Comparison of ENCODE assay signal across 32 mouse cellular contexts in genomic region chr5:63651813-63652212, GRCm38 (mm10). TPM values are rescaled to one million over a fixed set of nuclear protein-coding genes. Genes with fewer than 3 reads are reported as not detected.
DNase-seq lines count a peak whose midpoint lies in the region; ATAC-seq and TF ChIP-seq lines count a peak whose summit lies in the region.
"Had no signal": no experiment of that assay in that cellular context is flagged by ENCODE, and none has a peak within 500 bp of the region (broad histone marks: within the 10 kb centered on the region; RNA-seq: fewer than 3 reads in every experiment).

No protein-coding gene starts in this region.

- no peaks in the 10 kb centered on the region for H3K4me1 ChIP-seq in hindbrain, embryonic 14.5 days (replicated peaks; ENCODE audit: control insufficient read depth, insufficient read depth, low read length)
- peaks cover 19% of the 10 kb centered on the region for H3K4me1 ChIP-seq in hindbrain, embryonic 10.5 days (replicated peaks)
- peaks cover 15% of the 10 kb centered on the region for H3K4me1 ChIP-seq in midbrain, embryonic 15.5 days
- peaks cover 14% of the 10 kb centered on the region for H3K4me1 ChIP-seq in midbrain, embryonic 13.5 days (replicated peaks)
- H3K4me1 ChIP-seq in hindbrain, postnatal 0 days (ENCODE audit: insufficient read depth, low read length) = 0 out of 2 replicates have a peak, but pooled peaks cover 4% of the 10 kb centered on the region
- H3K4me1 ChIP-seq: liver, embryonic 15.5 days; megakaryocyte, embryonic 14.5 days had no signal

- peaks cover 3% of the 10 kb centered on the region; the same call in 1 of the 2 replicates for H3K36me3 ChIP-seq in hindbrain, embryonic 14.5 days (replicated peaks; ENCODE audit: control insufficient read depth, insufficient read depth)
- no peaks in the 10 kb centered on the region for H3K36me3 ChIP-seq in hindbrain, embryonic 10.5 days
- no peaks in the 10 kb centered on the region for H3K36me3 ChIP-seq in midbrain, embryonic 15.5 days (replicated peaks)
- H3K36me3 ChIP-seq in midbrain, embryonic 13.5 days = no peaks in the 10 kb centered on the region
- no peaks in the 10 kb centered on the region for H3K36me3 ChIP-seq in hindbrain, postnatal 0 days (ENCODE audit: insufficient read depth, low read length)
- H3K36me3 ChIP-seq: forebrain, embryonic 12.5 days; heart, embryonic 13.5 days; intestine, embryonic 15.5 days; limb, embryonic 12.5 days; liver, embryonic 15.5 days had no signal

- H3K4me3 ChIP-seq in hindbrain, embryonic 14.5 days (replicated peaks; ENCODE audit: low read length) = peak overlapping the region; percentile 80
- no peak overlapping the region for H3K4me3 ChIP-seq in hindbrain, embryonic 10.5 days
- H3K4me3 ChIP-seq in midbrain, embryonic 15.5 days = no peak overlapping the region
- no peak overlapping the region for H3K4me3 ChIP-seq in midbrain, embryonic 13.5 days (replicated peaks)
- H3K4me3 ChIP-seq in hindbrain, postnatal 0 days (ENCODE audit: low read length) = peak overlapping the region; percentile 69
- H3K4me3 ChIP-seq: erythroblast, embryonic 14.5 days; forebrain, embryonic 12.5 days; heart, embryonic 13.5 days; intestine, embryonic 15.5 days; limb, embryonic 12.5 days; liver, embryonic 15.5 days; megakaryocyte, embryonic 14.5 days had no signal

- H3K27ac ChIP-seq in hindbrain, embryonic 14.5 days = no peak overlapping the region
- H3K27ac ChIP-seq in hindbrain, embryonic 10.5 days = no peak overlapping the region
- no peak overlapping the region for H3K27ac ChIP-seq in midbrain, embryonic 15.5 days
- H3K27ac ChIP-seq in midbrain, embryonic 13.5 days = no peak overlapping the region
- H3K27ac ChIP-seq in hindbrain, postnatal 0 days = no peak overlapping the region
- H3K27ac ChIP-seq: forebrain, embryonic 12.5 days; heart, embryonic 13.5 days; intestine, embryonic 15.5 days; limb, embryonic 12.5 days; liver, embryonic 15.5 days had no signal

- no peak for TF ChIP-seq CTCF in hindbrain, postnatal 0 days (IDR thresholded peaks at IDR 0.05; ENCODE audit: low read depth)

- H3K4me2 ChIP-seq in hindbrain, embryonic 14.5 days (replicated peaks) = peak overlapping the region; percentile 99
- H3K4me2 ChIP-seq in midbrain, embryonic 15.5 days = peak overlapping the region; percentile 19; the same call in 1 of the 2 replicates
- H3K4me2 ChIP-seq in midbrain, embryonic 13.5 days (replicated peaks) = no peak overlapping the region
- peak overlapping the region; percentile 97 for H3K4me2 ChIP-seq in hindbrain, postnatal 0 days (ENCODE audit: low read depth, low read length)
- H3K4me2 ChIP-seq: forebrain, embryonic 12.5 days; heart, embryonic 13.5 days; intestine, embryonic 15.5 days; limb, embryonic 12.5 days; liver, embryonic 15.5 days had no signal

- H3K9me3 ChIP-seq in hindbrain, embryonic 14.5 days (ENCODE audit: control insufficient read depth, low read length) = no peaks in the 10 kb centered on the region
- no peaks in the 10 kb centered on the region for H3K9me3 ChIP-seq in hindbrain, embryonic 10.5 days
- no peaks in the 10 kb centered on the region for H3K9me3 ChIP-seq in midbrain, embryonic 15.5 days
- no peaks in the 10 kb centered on the region for H3K9me3 ChIP-seq in midbrain, embryonic 13.5 days
- H3K9me3 ChIP-seq in hindbrain, postnatal 0 days (ENCODE audit: low read length) = no peaks in the 10 kb centered on the region
- H3K9me3 ChIP-seq: forebrain, embryonic 12.5 days; heart, embryonic 13.5 days; intestine, embryonic 15.5 days; limb, embryonic 12.5 days; liver, embryonic 15.5 days had no signal

- no peak for DNase-seq in hindbrain, embryonic 14.5 days (ENCODE audit: low spot score)
- DNase-seq in hindbrain, embryonic 10.5 days (ENCODE audit: low spot score) = no peak
- DNase-seq in brain, adult 2 months (ENCODE audit: low read depth, low spot score) = peak; percentile 58
- no peak for DNase-seq in hindbrain, postnatal 0 days (ENCODE audit: low spot score)
- no peak for DNase-seq in thymus, postnatal 14 days
- DNase-seq: adrenal gland, postnatal 14 days; cerebellum, adult 11-12 months; cerebellum, adult 9-11 months; gastrocnemius, postnatal 10 days; heart, postnatal 10 days; kidney, adult 2 months; kidney, postnatal 36 days; layer of hippocampus, adult 9-11 months; lung, postnatal 36 days; right cerebral cortex, adult 18-20 months; spleen, adult 18-20 months; thymus, adult 2 months had no signal

- no peak overlapping the region for H3K9ac ChIP-seq in hindbrain, embryonic 14.5 days
- no peak overlapping the region for H3K9ac ChIP-seq in midbrain, embryonic 15.5 days
- no peak overlapping the region for H3K9ac ChIP-seq in midbrain, embryonic 13.5 days (replicated peaks)
- no peak overlapping the region for H3K9ac ChIP-seq in hindbrain, postnatal 0 days (replicated peaks; ENCODE audit: low read length)
- H3K9ac ChIP-seq: forebrain, embryonic 12.5 days; heart, embryonic 13.5 days; intestine, embryonic 15.5 days; limb, embryonic 12.5 days; liver, embryonic 15.5 days had no signal

- peaks cover 9% of the 10 kb centered on the region for H3K27me3 ChIP-seq in hindbrain, embryonic 14.5 days (ENCODE audit: control insufficient read depth, insufficient read depth, low read length)
- peaks cover 50% of the 10 kb centered on the region for H3K27me3 ChIP-seq in hindbrain, embryonic 10.5 days (ENCODE audit: insufficient read depth, poor library complexity, severe bottlenecking)
- H3K27me3 ChIP-seq in midbrain, embryonic 15.5 days (replicated peaks) = peaks cover 15% of the 10 kb centered on the region
- H3K27me3 ChIP-seq in midbrain, embryonic 13.5 days = peaks cover 44% of the 10 kb centered on the region
- H3K27me3 ChIP-seq in hindbrain, postnatal 0 days (ENCODE audit: insufficient read depth, low read length) = no peaks in the 10 kb centered on the region

- ATAC-seq in hindbrain, embryonic 14.5 days (ENCODE audit: low FRiP score) = no peak
- ATAC-seq in midbrain, embryonic 15.5 days (replicated peaks) = no peak
- no peak for ATAC-seq in midbrain, embryonic 13.5 days
- no peak for ATAC-seq in hindbrain, postnatal 0 days
- ATAC-seq: intestine, embryonic 15.5 days; Patski had no signal

RNA-seq across cellular contexts. Expression of gene Nwd2, which starts 2.9 kb away (rescaled TPM):
- polyA plus RNA-seq in hindbrain, embryonic 14.5 days (2014; fragmentation: Nextera tagmentation; extraction: Ambion mirVana) = 18.8 and 21.8 TPM in 2 replicates
- 0.88 and 1.6 TPM in 2 replicates for polyA plus RNA-seq in hindbrain, embryonic 10.5 days (2016; fragmentation: Nextera tagmentation; extraction: Ambion mirVana)
- polyA plus RNA-seq in midbrain, embryonic 15.5 days (2015; fragmentation: Nextera tagmentation; extraction: Ambion mirVana) = 9.0 and 15.2 TPM in 2 replicates
- 4.3 and 4.5 TPM in 2 replicates for polyA plus RNA-seq in midbrain, embryonic 13.5 days (2015; fragmentation: Nextera tagmentation; extraction: Ambion mirVana)
- total RNA-seq in hindbrain, postnatal 0 days (2014; rRNA removed) = 23.1 and 26.1 TPM in 2 replicates
- 10.2 and 11.0 TPM in 2 replicates for polyA plus RNA-seq in hindbrain, postnatal 0 days (2015; fragmentation: Nextera tagmentation; extraction: Ambion mirVana)
- total RNA-seq: heart, adult 8-10 months; heart, postnatal 10 days; hematopoietic stem cell, adult 5-6 weeks; MEL had no signal
- polyA plus RNA-seq: erythroblast, embryonic 14.5 days; gonadal fat pad, adult 2 months; kidney, adult 2 months; liver, adult 2 months; liver, embryonic 15.5 days had no signal

Comparison
In these comparisons a context has a peak if more than half of its experiments do, and no peak if none do; other contexts are left out.
1. H3K4me3 ChIP-seq: peak in hindbrain, embryonic 14.5 days (single experiment) and hindbrain, postnatal 0 days (single experiment); none in hindbrain, embryonic 10.5 days (single experiment), midbrain, embryonic 15.5 days (single experiment) and midbrain, embryonic 13.5 days (single experiment).